Mouse (Mus musculus) heart, embryonic 16.5 days (tissue): ENCODE measurements around the gene Dlg1. TPM values are rescaled to one million over a fixed set of nuclear protein-coding genes. Genes with fewer than 3 reads are reported as not detected.

Source experiments
- ATAC-seq: fragments of 200-750 bp; cut with Nextera tagmentation; replicated peaks from 2 replicates; pipeline ENCODE4 v1.8.0; 2017; ENCODE audit warnings: moderate number of reproducible peaks; ENCODE audit not compliant: insufficient read depth, low FRiP score; ENCODE audit errors: extremely low read depth
- H3K27ac ChIP-seq: fragments of 300-500 bp; sonication (generic); 2 replicates; pipeline ENCODE4 v1.5.1; 2014; ENCODE audit warnings: mild to moderate bottlenecking, low read length, control low read depth, moderate library complexity
- H3K27me3 ChIP-seq: fragments of 300-500 bp; sonication (generic); 2 replicates; pipeline ENCODE4 v1.6.1; 2014; ENCODE audit warnings: low read length, mixed read lengths; ENCODE audit not compliant: control insufficient read depth, insufficient read depth
- H3K36me3 ChIP-seq: fragments of 300-500 bp; sonication (generic); 2 replicates; pipeline ENCODE4 v1.6.1; 2014; ENCODE audit not compliant: control insufficient read depth, insufficient read depth
- H3K4me1 ChIP-seq: fragments of 300-500 bp; sonication (generic); 2 replicates; pipeline ENCODE4 v1.6.1; 2014; ENCODE audit warnings: low read length, mixed read lengths; ENCODE audit not compliant: control insufficient read depth, insufficient read depth
- H3K4me2 ChIP-seq: fragments of 300-500 bp; sonication (generic); 2 replicates; pipeline ENCODE4 v1.6.1; 2014; ENCODE audit warnings: low read depth, mild to moderate bottlenecking, control low read depth, low read length
- H3K4me3 ChIP-seq: fragments of 300-500 bp; sonication (generic); 2 replicates; pipeline ENCODE4 v1.5.1; 2014; ENCODE audit warnings: mild to moderate bottlenecking, control low read depth, low read length
- H3K9ac ChIP-seq: fragments of 300-500 bp; sonication (generic); 2 replicates; pipeline ENCODE4 v1.6.1; 2014; ENCODE audit warnings: low read length, control low read depth
- H3K9me3 ChIP-seq: fragments of 300-500 bp; sonication (generic); replicated peaks from 2 replicates; pipeline ENCODE4 v1.6.1; 2016; ENCODE audit warnings: low read length; ENCODE audit not compliant: control insufficient read depth
- WGBS: fragments of 180-500 bp; shearing (Covaris S2); extraction: QIAGEN DNeasy Blood & Tissue Kit; methylation state at CpG from one replicate; pipeline ENCODE4 v1.1.7; 2014; 5-methylcytosine and 5-hydroxymethylcytosine counted together
- polyA plus RNA-seq: library from polyadenylated mRNA; unstranded; fragments of >200 nt; fragmentation: Nextera tagmentation; extraction: Ambion mirVana; gene quantifications from 2 replicates; pipeline ENCODE4 v1.2.1, GENCODE M21; 2015

The Dlg1 gene
- polyA plus RNA-seq, 1 experiment from 2014 or later = 14.2 TPM

- no peak overlapping the region for H3K9ac ChIP-seq
- peaks cover 8% of the 10 kb centered on the region; the same call in 1 of the 2 replicates for H3K4me1 ChIP-seq
- H3K4me2 ChIP-seq = no peak overlapping the region
- no peaks in the 10 kb centered on the region for H3K36me3 ChIP-seq
- H3K27me3 ChIP-seq = no peaks in the 10 kb centered on the region
- 0 out of 2 replicates have a peak, but pooled peaks have one; percentile 38 for ATAC-seq
- H3K9me3 ChIP-seq = no peaks in the 10 kb centered on the region
- WGBS = 11% methylated on average over 6 of the region's 6 CpGs
- no peak overlapping the region for H3K4me3 ChIP-seq
- no peak overlapping the region for H3K27ac ChIP-seq
These were observed 220.7 kb downstream of the Dlg1 start for GRCm38 (mm10) chr16:31883902-31884301.

DNA sequence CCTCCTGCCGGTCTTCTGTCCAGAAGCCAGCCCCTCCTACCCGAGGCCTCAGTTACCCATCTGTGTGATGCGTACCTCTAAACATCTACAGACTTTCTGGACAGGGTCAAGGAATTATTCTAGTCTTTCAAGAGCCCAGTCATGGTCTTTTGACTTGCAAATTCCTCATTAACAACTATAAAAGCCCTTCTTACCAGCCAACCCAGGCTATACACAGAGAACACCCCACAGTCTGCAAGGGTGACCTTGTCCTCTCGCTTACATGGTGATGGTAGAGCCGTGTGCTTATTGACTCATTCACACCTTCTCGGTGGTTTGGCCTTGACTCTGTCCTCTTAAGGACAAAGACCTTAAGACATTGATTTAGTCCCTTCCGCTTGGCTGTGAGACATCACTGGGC lies 227.7 kb downstream of the Dlg1 start:
- H3K4me1 ChIP-seq = no peaks in the 10 kb centered on the region
- no peaks in the 10 kb centered on the region for H3K9me3 ChIP-seq
- no peak overlapping the region for H3K4me3 ChIP-seq
- 78% methylated on average over 7 of the region's 7 CpGs for WGBS
- no peaks in the 10 kb centered on the region for H3K27me3 ChIP-seq
- H3K4me2 ChIP-seq = no peak overlapping the region
- ATAC-seq = no peak
- H3K27ac ChIP-seq = no peak overlapping the region
- no peak overlapping the region for H3K9ac ChIP-seq
- no peaks in the 10 kb centered on the region for H3K36me3 ChIP-seq

DNA sequence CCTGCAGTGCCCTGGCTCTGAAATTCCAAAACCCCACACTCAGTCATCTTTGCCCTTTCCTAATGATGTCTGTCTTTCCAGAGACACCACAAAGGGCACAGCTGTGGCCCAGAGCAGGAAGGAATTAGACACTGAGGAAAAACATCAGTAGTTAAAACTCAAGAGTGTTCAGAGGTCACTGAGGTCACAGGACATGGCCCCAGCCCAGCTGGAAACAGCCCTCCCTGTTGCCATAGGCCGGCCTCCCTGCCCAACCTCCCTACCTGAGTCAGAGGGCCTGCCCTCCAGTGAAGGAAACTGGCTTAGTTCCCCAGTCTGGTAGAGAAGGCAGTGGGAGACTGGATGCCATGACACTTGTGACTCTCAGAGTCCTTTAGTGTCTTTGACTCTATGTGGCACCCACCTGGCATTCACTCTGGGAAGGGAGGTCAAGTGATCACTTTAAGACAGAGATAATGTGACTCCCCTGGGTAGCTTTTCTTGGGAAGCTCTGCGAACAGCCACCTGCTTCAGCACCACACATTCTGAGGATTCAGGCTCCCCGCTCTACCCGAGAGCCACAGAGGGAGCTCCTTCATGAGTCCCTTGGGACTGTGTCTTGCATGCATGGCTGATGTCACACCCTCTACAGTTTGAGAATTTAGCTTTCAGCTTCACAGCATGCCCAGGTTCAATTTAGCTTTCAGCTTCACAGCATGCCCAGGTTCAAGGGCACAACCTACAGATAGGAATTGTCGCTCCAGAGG lies 230.3 kb downstream of the Dlg1 start:
- no peak for ATAC-seq
- 69% methylated on average over 5 of the region's 5 CpGs for WGBS
- H3K9ac ChIP-seq = no peak overlapping the region
- H3K36me3 ChIP-seq = no peaks in the 10 kb centered on the region
- H3K4me1 ChIP-seq = no peaks in the 10 kb centered on the region
- H3K27me3 ChIP-seq = no peaks in the 10 kb centered on the region
- no peak overlapping the region for H3K4me2 ChIP-seq
- H3K9me3 ChIP-seq = no peaks in the 10 kb centered on the region
- no peak overlapping the region for H3K4me3 ChIP-seq
- H3K27ac ChIP-seq = no peak overlapping the region

- 16% methylated on average over 29 of the region's 29 CpGs for WGBS
- peaks cover 5% of the 10 kb centered on the region for H3K9me3 ChIP-seq
- no peaks in the 10 kb centered on the region for H3K27me3 ChIP-seq
- peak; percentile 38; the same call in 1 of the 2 replicates for ATAC-seq
- peak overlapping the region; percentile 65 for H3K4me2 ChIP-seq
- H3K4me3 ChIP-seq = peak overlapping the region; percentile 34
- no peaks in the 10 kb centered on the region for H3K4me1 ChIP-seq
- no peak overlapping the region for H3K27ac ChIP-seq
- H3K9ac ChIP-seq = peak overlapping the region; percentile 60
- no peaks in the 10 kb centered on the region for H3K36me3 ChIP-seq
These were observed 233.9 kb downstream of the Dlg1 start for GRCm38 (mm10) chr16:31896971-31897774.

DNA sequence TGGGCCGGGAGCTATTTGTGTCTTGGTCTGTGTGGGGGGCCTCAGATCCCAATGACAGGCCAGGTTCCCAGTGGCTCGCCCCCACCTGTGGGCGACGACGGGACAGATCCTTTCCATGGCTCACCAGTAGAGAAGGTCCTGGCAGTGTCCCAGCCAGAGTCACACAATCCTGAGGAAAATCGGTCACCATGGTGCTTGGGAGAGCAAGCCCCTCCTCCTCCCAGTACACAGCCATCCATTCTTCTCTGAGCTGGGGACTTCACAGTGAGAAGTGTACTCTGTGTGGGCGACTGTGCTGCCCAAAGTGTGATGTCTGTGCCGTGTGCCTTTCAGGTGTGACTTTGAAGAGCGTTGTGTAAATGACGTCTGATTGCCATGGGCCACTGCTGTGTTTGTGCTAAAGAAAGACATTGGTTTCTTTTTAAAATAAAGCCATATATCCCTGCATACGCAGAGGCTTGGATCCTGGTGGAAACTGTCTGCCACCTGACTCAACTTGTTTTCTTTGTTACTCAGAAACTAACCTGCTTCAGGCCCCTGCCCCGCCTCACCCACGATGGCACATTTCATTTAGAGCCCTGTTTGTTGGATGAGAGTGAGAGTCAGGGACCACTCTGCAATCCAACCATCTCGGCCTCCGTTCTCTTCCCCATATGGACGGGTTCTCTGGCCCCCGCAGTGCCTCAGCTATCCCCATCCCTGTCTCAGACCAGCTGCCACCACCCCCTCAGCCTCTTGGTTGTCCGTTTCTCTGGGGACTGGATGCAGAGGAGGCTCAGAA lies 235.5 kb downstream of the Dlg1 start:
- ATAC-seq = no peak
- no peaks in the 10 kb centered on the region for H3K4me1 ChIP-seq
- no peak overlapping the region for H3K9ac ChIP-seq
- no peaks in the 10 kb centered on the region for H3K27me3 ChIP-seq
- WGBS = 77% methylated on average over 18 of the region's 18 CpGs
- H3K36me3 ChIP-seq = no peaks in the 10 kb centered on the region
- no peak overlapping the region for H3K27ac ChIP-seq
- H3K4me3 ChIP-seq = no peak overlapping the region
- H3K9me3 ChIP-seq = peaks cover 5% of the 10 kb centered on the region
- H3K4me2 ChIP-seq = no peak overlapping the region

- no peak for ATAC-seq
- no peaks in the 10 kb centered on the region for H3K27me3 ChIP-seq
- no peak overlapping the region for H3K27ac ChIP-seq
These were observed 238.6 kb downstream of the Dlg1 start for GRCm38 (mm10) chr16:31901886-31902285.

DNA sequence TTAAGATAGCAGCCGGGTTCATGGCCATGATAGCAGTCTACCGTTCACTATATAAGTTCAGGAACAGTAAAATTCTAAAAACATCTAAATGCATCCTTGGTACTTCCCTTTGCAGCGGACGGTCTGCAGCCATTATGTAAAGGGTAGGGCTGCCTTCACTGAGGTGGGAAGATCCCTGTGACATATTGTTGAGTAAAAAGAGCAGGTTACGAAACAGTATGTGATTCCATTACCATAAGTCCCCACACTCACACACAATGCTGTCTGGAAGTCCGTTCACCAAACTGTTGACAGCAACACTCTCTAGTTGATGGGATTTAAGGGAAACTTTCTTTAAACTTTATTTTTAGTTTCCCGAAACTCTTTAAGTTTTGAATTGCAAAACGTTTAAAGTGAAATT lies 240.0 kb downstream of the Dlg1 start:
- H3K9me3 ChIP-seq = peaks cover 5% of the 10 kb centered on the region
- H3K9ac ChIP-seq = no peak overlapping the region
- no peak overlapping the region for H3K4me2 ChIP-seq

More at GRCm38 (mm10) chr16:31901886-31902285, 238.6 kb downstream of the Dlg1 start:
- Histone ChIP-seq H3K9me3 (peaks cover 5% of the 10 kb centered on the region), H3K9ac (no peak overlapping the region), H3K4me2 (no peak overlapping the region), H3K4me1 (peaks cover 11% of the 10 kb centered on the region), H3K36me3 (no peaks in the 10 kb centered on the region), H3K4me3 (no peak overlapping the region)
- 64% methylated on average over 1 of the region's 1 CpGs for WGBS

DNA sequence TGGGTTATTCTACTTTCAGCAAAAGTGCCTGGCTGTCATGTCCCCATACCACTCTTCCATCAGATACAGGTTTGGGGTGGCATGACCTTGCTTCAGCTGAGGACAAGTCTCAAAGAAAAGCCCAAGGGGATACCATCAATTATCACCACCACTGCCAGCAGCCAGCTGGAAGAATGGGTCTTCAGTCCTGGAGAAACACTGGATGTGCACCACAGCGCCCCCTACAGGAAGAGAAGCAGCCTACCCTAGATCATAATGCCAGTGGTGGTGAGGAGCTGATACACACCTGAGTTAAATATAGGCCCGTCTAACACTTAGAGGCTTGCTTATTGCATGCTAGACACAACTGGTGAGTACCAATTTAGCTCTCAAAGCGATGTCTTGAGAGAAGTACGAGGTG lies 242.1 kb downstream of the Dlg1 start:
- Histone ChIP-seq H3K27ac (no peak overlapping the region), H3K4me1 (peaks cover 14% of the 10 kb centered on the region), H3K36me3 (no peaks in the 10 kb centered on the region), H3K4me2 (no peak overlapping the region), H3K9ac (no peak overlapping the region), H3K4me3 (no peak overlapping the region), H3K9me3 (no peaks in the 10 kb centered on the region; the same call in 1 of the 2 replicates), H3K27me3 (no peaks in the 10 kb centered on the region)
- ATAC-seq = no peak
- WGBS = 65% methylated on average over 4 of the region's 4 CpGs

More for the DNA sequence above, 240.0 kb downstream of the Dlg1 start:
- Histone ChIP-seq H3K36me3 (no peaks in the 10 kb centered on the region), H3K27me3 (no peaks in the 10 kb centered on the region), H3K4me1 (peaks cover 14% of the 10 kb centered on the region), H3K27ac (no peak overlapping the region), H3K4me3 (no peak overlapping the region)
- 82% methylated on average over 8 of the region's 8 CpGs for WGBS
- no peak for ATAC-seq
